Mouse (Mus musculus) adrenal gland, postnatal 36 days (tissue): ENCODE results near the gene Ankfn1. TPM values are rescaled to one million over a fixed set of nuclear protein-coding genes. Genes with fewer than 3 reads are reported as not detected.

ENCODE experiments used
- DNase-seq, 2 experiments: peaks; one replicate each; pipeline ENCODE4 v3.0.0; 2021; ENCODE audit warnings: mixed read lengths in 1 of 2
- total RNA-seq, 2 experiments: library from RNA; stranded (reverse); gene quantifications; 2 replicates each; pipeline ENCODE4 v1.2.3; 2021

Gene Ankfn1
- total RNA-seq, 2 experiments from 2014 or later: 0.16 to 0.26 TPM

DNA sequence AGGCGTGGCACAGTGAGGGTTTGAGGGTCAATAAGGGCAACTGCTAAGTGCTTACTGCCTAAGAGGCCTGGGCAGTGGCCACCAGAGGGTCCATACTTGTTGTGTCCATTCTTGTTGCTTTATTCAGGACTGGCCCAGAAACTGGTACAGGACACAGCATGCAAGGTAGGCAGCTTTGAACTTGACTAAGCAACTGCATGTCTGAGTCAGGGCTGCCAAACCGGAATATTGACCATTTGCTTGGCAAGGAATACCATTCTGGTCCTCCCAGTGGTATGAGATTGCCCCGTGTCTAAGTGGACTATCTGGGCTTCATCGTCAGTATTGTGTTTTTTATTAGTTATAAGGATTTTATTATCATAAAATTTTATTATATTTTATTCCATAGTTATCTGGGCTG is 312.1 kb downstream of the Ankfn1 start:
- DNase-seq: no peak

DNA sequence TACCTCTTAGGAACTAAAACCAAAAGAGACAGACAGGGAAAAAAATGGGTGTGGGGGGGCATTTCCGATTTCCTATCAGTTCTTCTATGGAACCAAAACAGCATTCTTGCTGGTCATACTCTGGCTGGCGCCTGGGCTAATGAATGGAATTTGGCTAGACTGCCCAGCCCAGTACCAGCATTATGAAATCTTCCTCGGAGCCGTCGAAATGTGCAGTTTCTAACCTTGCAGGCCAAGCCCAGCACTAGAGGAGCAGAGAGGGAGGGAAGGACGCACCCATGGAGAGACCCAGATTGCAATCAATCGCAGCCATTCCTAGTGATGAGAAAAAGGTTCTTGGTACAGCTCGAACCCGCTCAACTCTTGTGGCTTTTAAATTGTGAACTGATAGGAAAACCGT is 315.2 kb downstream of the Ankfn1 start:
- DNase-seq: no peak

DNA sequence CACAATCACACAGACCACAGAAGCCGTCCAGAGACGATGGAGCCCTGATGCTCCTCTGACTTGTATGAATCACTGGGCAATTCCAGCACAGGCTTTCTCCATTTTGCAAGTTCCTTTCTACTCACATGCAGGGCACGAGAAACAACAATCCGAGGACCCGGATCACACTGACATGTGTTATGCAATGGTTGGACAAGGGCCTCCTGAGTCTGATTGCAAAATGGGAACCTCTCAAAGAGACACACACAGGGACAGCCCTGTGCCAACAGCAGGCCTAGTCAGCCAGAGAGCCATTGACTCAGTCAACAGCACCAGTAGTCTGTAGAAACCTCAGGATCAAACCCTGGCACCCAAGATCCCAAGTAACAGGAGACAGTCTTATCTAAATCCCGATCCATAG is 318.0 kb downstream of the Ankfn1 start:
- peak; percentile 37 to 45 for DNase-seq

DNA sequence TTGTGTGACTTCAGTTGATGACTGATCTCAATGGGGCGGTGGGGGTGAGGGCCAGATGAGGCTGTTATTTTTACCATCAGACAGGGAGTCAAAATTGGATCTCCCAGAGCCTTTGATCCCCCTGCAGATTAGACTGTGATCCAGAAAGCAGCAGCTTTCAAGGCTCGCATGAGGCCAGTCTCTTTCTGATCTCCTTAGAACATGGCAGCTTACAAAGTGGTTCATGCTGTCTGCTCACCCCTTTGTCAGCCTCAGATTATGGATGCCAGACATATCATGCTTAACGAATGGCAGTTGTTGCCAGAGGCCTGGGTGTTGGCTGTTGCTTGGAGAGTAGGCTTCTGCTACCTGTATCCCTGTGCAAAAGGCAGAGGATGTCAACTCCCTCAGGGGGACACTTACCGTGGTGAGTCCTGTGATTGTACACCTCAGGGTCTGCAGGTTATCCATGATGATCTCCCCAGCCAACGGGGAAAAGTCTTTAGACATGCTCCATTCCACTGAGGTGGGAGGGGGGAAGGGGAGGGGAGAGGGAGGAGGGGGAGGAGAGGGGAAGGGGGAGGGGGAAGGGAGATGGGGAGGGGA is 321.7 kb downstream of the Ankfn1 start:
- DNase-seq: no peak

DNA sequence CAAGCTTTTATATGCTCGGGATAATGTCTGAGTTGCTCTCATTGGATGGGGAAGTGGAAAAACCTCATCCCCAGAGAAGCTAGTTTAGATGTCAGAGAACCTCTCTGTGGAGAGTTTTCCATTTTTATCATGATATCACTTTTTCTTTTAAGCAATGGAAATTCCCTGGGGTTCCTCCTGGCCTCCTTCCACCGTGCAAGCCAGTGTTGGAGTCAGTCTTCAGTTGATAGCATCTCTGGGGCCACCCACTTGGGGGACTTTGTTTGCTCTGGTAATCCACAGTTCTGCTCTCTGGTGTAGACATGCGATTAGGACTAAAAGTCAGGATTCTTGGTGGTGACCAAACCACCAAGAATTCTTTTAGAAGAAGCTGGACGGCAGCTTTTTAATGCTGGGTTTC is 322.8 kb downstream of the Ankfn1 start:
- no peak for DNase-seq

DNA sequence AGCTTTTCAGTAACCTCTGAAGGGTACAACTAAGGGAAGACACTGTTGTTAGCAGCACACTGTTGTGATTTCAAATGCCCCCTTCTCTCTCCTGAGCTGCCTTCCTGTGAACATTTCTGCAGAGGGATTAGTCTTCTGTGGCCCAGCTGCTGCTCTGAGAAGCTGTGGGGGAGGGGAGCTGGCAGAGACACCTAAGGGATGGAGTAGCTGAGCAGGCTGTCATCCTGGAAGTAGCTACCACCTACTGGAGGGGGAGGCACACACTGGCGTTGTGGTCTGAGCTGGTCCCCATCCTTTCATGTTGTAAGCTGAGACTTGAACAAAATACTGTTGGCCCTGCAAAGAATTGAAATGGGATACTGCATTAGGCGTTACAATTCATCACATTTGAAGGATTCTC is 324.6 kb downstream of the Ankfn1 start:
- DNase-seq: no peak

DNA sequence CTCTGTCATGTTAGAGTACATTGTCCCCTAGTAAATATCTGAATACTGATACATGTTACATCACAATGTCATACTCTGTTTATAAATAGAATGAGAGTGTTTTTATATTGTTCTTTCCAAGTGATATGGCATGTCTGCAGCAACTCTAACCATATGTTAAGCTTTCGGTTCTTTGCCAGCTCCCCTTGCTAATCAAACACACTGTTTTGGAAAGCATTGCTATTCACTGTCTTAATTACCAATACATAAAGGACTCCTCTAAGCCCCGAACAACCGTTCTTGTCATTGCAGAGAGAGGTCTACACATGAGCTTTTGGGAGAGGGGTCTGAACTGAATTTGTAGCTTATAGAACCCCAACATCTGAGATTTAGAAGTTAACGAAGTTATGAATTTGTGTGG is 327.0 kb downstream of the Ankfn1 start:
- no peak for DNase-seq

DNA sequence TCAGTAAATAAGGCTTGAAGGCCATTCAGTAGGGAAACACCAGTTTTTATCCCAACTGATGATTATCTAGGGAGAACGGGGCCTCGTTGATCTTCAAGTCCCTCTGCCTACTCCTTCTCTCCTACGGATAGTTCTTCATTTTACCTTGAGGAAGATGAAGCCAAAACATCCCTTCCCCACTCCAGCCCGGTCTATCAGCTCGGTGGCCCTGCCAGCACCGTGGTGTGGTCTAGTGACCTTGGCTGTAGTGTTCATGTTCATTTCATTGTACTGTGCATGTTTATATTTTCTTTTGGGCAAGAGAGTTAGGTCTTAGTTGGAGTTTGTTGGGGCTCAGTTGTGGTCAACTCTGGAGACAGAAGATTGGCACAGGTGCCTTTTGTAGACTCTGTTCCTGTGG is 328.5 kb downstream of the Ankfn1 start:
- no peak for DNase-seq

DNA sequence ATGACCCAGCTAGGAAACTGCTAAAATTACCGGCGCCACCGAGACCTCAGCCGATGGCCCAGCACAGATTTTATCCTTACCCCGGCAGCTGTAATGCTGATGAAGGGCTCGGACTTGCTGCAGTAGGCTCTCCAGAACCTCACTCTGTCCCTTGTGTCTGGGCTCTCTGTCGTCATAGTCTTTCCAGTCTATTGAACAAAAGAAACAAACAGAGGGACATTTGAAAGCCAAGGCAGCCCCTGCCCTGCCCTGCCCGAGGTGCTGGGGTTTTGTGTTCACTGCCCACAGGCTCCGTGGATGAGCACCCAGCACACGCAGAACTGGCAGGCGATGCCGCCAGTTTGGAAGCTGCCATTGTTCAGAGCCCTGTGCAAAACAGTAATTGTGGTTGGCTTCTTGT is 330.0 kb downstream of the Ankfn1 start:
- DNase-seq: no peak

DNA sequence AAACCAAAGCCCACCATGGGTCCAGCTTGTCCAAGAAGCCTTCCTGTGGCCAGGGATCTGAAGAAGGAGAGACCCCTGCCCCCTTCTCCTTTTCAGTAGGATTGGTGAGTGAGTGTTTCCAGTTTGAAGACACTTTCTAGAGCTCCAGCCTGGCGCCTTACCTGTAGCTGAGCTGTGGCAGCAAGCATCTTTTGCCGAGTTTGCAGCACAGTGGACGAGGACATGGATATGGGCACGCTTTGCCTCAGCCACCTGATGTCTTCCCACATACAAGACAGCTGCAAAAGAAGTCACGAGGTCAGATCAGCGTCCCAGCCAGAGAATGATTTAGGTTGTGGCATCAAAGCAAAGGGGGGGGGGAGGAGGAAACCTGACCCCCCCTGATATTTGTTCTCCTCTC is 336.9 kb downstream of the Ankfn1 start:
- DNase-seq: no peak

DNA sequence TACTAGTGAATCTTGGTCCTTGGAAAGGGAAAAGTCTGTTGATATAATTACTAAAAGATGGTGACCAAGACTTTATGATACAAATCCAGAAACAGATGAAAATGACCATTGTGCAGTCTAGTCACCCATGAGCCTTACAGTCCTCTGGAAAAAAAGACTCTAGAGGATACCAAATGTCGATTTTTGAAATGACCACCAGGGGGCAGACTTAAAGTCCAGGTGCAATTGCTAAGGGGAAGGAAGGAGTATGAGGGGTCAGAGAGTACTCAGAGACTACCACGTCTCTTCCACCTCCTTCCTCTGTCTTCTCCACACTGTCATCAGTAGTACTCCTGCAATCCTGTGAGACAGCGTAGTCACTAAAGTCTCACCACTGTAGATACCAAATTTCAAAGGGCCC is 353.1 kb downstream of the Ankfn1 start:
- peak in 1 of 2 experiments; percentile 57 for DNase-seq

DNA sequence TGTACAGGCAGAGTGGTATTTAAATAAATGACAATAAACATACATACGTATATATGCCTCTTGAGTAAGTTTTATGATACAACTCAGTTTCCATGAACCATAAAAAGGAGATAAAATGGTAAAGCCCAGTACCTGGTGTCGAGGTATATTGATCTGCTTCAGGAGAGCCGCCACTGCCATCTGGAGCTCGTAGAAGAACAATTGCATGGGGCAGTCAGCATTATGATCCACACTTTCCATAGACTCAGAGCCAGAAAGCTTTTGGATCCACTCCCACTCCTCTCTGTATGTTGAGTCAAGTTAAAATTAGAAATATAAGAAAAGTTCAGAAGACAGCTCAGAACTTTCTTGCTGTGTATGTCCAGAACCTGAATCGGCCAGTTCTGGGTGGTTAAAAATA is 354.8 kb downstream of the Ankfn1 start:
- no peak for DNase-seq

DNA sequence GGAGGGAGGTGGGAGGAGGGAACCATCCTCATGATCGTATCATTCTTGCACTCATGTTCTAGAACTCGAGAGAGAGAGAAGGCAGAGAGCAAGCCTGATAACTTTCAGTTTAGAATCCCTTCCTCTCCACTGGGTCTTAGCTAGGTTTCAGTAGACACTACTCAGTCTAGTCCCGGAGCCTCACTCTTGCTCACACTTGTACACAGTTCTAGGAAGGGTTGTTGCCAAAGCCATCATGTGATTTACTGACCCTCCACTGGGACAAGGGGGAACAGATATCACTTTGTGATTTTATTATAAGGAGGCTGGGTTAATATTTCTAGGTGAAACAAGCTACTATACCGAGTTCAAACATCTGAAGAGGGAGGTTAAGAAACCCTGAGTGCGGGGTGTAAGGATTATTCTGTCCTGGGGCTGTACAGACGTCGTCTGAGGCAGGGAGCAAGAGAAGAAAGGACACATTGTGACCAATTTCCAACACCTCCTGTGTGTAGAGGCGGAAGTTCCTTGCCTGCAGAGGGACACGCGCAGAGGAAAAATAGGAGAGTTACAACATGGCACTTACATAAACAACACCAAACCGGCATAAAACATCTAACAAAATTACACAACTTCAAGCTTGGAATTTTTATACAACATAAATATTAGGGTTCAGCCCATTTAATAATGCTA is 356.6 kb downstream of the Ankfn1 start:
- no peak for DNase-seq

DNA sequence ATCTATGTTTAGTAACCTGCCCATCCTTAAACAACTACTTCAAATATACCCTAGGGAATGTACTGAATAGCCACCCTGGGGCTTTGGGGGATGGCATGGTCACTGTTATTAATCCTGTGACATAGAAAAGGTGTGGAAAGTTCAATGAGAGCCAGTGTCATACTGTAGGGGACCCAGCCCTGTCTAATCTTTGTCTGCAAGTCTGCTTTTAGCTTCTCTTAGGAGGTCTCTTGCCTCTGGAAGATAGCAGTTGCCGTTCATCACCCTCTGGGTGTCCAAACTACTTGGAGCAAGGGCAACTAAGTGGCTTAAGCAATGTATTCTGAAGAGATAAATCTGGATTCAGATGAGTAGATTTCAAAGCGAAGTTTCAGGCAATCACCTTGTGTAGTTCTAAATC is 357.6 kb downstream of the Ankfn1 start:
- no peak for DNase-seq

DNA sequence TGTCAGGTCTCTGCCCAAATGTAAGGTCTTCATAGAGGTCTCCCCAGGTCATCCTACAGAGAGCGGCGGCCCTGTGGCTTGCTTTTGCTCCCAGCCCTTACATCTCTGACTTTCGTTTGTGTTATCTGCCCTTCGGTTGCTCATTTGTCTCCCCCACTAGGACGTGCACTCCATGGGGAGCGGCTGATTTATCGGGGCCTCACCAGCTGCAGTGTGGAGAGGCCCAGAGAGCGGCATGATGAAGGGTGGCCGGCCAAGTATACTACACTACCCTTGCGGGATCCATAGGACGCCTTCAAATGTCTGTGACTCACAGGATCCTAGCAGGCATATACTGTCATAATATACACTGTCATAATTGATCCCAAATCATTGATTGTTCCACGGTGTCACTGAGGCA is 358.8 kb downstream of the Ankfn1 start:
- no peak for DNase-seq

DNA sequence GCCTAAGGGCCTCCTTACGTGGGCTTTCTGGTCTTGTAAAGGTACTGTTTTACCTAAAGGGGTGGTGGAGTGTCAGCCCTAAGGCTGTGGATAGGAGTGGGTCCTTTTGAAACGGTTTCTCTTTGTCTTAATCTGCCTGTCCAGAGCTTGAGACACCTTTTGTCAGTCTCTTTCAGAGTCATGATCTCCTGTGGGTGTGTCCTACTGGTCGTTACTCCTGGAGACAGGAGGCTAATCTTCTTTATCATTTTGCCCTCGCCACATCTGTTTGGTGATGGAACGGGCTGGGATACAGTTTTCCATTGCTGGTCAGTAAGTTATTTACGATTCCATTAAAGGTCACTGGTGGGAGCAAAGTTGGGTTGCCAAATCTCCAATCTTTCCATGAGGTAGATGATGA is 360.7 kb downstream of the Ankfn1 start:
- DNase-seq: no peak

DNA sequence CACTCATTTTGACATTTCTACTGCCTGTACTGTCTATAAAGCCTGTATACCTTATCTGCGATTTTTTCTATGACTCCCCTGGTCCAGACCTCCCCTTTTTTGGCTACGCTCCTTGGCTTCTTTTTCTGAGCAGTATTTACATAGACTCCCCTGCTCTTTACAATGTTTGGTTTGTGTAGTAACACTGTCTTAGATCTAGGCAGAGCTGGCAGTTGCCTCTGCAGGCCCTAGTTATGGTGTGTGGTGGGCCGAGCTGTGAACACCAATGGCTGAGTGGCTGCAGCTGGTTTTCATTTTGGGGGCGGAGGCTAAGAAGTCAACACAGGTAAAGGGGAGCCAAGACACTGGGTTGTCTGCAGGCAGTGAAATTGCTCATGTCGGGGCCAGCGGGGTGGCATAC is 368.7 kb downstream of the Ankfn1 start:
- no peak for DNase-seq

DNA sequence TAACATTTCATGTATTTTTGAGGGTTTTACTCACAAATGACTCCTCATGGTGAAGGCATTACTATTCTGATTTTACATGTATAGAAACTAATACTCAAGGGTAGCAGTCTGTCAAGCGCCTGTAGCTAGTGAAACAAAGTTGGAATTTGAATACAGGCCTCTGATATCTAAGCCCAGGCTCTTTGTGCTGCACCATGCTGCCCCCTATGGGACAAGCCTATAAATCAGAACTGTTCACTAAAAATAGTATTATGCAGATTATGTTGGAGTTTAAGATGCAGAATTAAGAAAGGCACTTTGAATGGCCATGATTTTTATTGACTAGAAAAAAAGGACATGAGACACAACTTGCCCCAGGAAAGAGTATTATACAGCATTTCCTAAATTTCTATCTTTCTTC is 373.0 kb downstream of the Ankfn1 start:
- peak; percentile 17 to 31 for DNase-seq

DNA sequence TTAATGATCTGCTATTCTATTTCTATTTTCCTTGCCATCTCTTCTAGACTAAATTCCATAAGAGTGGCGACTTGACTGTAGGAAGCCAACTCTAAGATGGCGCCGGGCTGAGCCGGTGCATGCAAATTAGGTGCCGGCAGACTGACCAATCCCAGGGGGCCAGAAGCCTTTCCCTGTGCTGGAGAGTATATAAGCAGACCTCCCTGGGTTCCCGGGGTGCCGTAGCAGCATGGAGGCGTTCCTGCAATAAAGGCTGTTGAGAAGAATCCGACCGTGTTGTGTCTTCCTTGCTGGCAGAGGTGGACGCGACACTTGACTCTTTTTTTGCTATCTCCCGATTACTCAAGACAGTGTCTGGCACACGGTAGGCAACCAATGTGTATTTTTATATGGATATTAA is 374.0 kb downstream of the Ankfn1 start:
- no peak for DNase-seq

DNA sequence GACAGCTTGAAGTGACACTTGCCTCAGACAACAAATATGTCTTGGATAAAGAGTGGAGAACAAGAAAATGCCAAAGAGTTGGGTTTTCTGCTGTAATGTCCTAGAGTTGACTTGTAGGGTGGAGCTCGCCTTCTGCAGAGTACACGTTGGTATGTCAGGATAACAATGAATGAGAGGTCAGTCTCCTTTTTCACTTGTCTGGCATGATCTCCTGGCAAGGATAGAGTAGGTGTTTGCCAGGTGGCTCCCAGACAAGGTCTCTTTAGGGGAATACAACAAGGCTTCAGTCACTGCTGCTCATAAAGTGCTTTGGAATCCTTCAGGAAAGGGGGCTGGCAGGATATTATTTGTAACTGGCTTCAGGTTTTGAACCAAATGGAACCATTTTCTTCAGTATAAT is 388.6 kb downstream of the Ankfn1 start:
- no peak for DNase-seq

DNA sequence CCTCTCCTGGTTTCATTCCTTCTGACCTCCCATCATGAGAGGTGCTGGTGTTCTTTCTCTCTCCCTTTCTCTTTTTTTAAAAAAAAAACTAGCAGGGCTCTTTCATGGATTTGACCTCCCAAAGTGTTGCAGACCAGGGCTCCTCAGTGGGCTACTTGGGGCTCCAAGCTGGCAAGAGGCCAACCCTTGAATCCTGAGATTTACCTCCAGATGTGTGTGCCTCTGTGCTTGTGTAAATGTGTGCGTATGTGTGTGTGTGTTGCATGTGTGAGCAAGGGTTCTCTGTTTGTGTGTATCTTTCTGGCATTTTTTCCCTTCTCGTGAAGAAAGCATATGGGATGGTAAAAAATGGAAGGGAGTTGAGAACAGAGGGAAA is 394.8 kb downstream of the Ankfn1 start:
- DNase-seq: no peak

DNA sequence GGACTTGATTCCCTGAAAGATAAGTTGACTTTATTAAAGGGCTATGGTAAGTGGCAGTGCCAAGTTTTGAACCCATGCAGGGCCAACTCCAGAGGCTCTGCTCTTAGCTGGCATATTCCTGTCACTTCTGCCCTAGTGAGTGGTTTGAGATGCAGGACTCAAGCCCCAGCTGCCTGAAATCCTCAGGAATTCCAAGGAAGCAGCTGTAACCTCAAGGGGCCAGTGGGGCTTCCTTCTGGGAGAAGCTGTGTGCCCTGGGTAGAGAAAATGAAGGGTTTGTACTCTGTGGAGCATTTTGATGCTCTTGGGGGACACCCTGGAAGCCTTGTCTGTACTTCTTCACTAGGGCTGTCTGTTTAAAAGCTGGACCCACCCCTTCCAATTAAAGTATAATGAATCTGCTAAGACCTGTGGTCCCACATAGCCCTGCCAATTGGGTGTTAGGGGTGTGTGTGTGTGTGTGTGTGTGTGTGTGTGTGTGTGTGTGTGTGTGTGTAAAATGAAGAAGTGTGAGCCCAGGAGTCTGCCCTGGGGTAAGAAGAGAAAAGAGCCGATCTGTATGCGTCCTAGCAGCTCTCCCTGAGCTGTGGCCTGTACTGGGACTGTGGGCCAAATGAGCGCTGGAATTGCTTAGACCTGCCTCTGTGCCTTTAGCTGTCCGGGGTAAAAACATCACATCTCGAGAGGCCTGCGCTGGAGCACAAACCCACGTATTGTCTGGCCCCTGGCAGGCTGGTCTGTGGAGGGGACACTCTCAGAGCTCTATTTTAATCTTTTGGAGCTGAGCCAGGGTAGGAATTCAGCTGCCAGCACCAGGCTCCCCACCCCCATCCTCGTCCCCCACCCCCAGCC is 395.4 kb downstream of the Ankfn1 start:
- no peak for DNase-seq

DNA sequence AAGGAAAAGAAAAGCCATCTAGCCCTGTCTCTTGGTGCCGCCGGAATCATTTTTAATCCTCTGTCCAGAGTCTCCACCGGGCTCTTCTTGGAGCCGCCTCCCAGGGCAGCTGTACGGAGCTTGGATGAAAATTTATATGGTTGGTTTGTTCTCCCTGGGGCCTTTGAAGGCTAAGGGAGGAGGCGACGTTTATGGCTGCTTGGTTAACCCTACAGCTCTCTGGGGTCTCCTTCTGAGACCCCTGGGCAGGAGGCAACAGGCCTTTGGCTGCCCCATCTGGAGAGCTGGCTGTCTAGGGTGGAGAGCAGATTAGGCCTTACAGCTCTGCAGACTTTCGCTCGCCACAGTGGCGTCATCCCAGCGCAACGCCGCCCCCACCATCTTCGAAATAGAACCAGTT is 406.5 kb downstream of the Ankfn1 start:
- no peak for DNase-seq

DNA sequence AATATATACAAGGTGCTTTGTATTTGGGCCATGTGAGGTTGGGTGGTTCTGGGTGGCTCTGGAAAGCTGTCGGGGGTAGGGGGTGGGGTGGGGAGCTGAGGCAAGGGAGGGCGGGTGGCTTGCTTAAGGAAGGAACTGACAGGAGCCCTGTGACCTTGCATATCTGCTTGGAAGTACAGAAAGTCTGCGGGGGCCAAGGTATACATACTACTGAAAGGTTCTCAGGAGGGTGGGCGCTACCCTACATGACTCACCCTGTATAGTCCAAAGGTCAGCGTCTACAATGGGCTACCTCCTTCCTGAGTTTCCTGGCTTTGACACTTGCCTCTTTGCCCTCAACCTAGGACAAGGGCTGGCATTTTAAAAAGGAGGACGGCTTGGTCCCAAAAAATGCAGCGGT is 407.1 kb downstream of the Ankfn1 start:
- DNase-seq: no peak
